Comparison of ENCODE assay signal across 28 mouse cellular contexts in the genomic region with DNA sequence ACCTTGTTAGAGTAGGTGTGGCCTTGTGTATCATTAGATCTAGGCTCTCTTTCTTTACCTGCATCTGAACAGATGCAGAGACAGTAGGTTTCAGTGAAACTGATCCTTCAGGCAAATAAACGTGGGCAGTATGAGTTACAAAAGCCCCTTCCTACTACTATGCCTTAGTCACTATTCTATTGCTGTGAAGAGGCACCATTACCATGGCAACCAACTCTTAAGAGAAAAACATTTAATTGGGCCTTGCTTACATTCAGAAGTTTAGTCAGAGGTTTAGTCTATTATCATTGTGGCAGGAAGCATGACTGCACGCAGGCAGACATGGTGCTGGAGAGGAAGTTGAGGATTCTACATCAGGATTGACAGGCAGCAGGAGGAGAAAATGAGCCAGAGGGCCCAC.
A peak's percentile ranks its signal among the peaks of the same experiment; 100 is the strongest.
DNase-seq lines count a peak whose midpoint lies in the region; ATAC-seq lines count a peak whose summit lies in the region.
"Had no signal": no experiment of that assay in that cellular context is flagged by ENCODE, and none has a peak within 500 bp of the region (broad histone marks: within the 10 kb centered on the region; RNA-seq: fewer than 3 reads in every experiment).

No protein-coding gene starts in this region.

- no peaks in the 10 kb centered on the region for H3K27me3 ChIP-seq in forebrain, embryonic 16.5 days (replicated peaks; ENCODE audit: control insufficient read depth, insufficient read depth, low read length)
- H3K27me3 ChIP-seq in forebrain, embryonic 10.5 days (ENCODE audit: poor library complexity, severe bottlenecking) = no peaks in the 10 kb centered on the region
- H3K27me3 ChIP-seq: CH12.LX; embryonic facial prominence, embryonic 13.5 days; embryonic facial prominence, embryonic 15.5 days; Patski had no signal

- ATAC-seq in forebrain, embryonic 16.5 days = peak; percentile 29; the same call in 1 of the 2 replicates
- 0 out of 2 replicates have a peak, but pooled peaks have one; percentile 27 for ATAC-seq in frontal cortex, adult (ENCODE audit: low TSS enrichment)
- ATAC-seq: activated CD4-positive, CD25-positive, alpha-beta regulatory T cell, adult 4 months; CD4-positive, CD25-positive, alpha-beta regulatory T cell, adult 4 months; forebrain, embryonic 14.5 days; Patski had no signal

- WGBS in forebrain, embryonic 16.5 days = 31% methylated on average over 2 of the region's 2 CpGs
- 83% methylated on average over 2 of the region's 2 CpGs for WGBS in forebrain, embryonic 10.5 days

- no peak for DNase-seq in forebrain, embryonic 10.5 days (ENCODE audit: extremely low spot score, low spot score)
- no peak for DNase-seq in frontal cortex, postnatal 36 days (ENCODE audit: low spot score in 2 of 2)
- peak; percentile 18 for DNase-seq in R1 (ENCODE audit: low read depth, low spot score)
- peak; percentile 74 for DNase-seq in brain, adult 2 months (ENCODE audit: low read depth, low spot score)
- DNase-seq in retina, postnatal 1 day = no peak
- no peak for DNase-seq in gastrocnemius, postnatal 4 days (ENCODE audit: low spot score in 2 of 2)
- DNase-seq: adrenal gland, adult 8-10 months; adrenal gland, postnatal 14 days; adrenal gland, postnatal 36 days; B cell, adult 2 months; cerebellum, adult 11 months; cerebellum, adult 18-20 months; cerebellum, adult 8-10 months; cerebellum, adult 9-11 months; cerebellum, postnatal 14 days; cerebellum, postnatal 36 days; embryo, embryonic 11 days had no signal

- H3K4me3 ChIP-seq in forebrain, embryonic 16.5 days (replicated peaks; ENCODE audit: low read length) = no peak overlapping the region
- H3K4me3 ChIP-seq in forebrain, embryonic 10.5 days = no peak overlapping the region
- H3K4me3 ChIP-seq: embryonic facial prominence, embryonic 13.5 days; embryonic facial prominence, embryonic 15.5 days; erythroblast, embryonic 14.5 days had no signal

- H3K9ac ChIP-seq in forebrain, embryonic 16.5 days (replicated peaks; ENCODE audit: low read depth, low read length) = no peak overlapping the region
- H3K9ac ChIP-seq: embryonic facial prominence, embryonic 13.5 days; embryonic facial prominence, embryonic 15.5 days had no signal

- H3K4me1 ChIP-seq in forebrain, embryonic 16.5 days (replicated peaks; ENCODE audit: control insufficient read depth, insufficient read depth, low read length) = peaks cover 6% of the 10 kb centered on the region
- peaks cover 8% of the 10 kb centered on the region for H3K4me1 ChIP-seq in forebrain, embryonic 10.5 days
- H3K4me1 ChIP-seq: embryonic facial prominence, embryonic 13.5 days; embryonic facial prominence, embryonic 15.5 days had no signal

- H3K27ac ChIP-seq in forebrain, embryonic 16.5 days (ENCODE audit: low read length) = no peak overlapping the region
- no peak overlapping the region for H3K27ac ChIP-seq in forebrain, embryonic 10.5 days
- H3K27ac ChIP-seq: embryonic facial prominence, embryonic 13.5 days; embryonic facial prominence, embryonic 15.5 days had no signal

- H3K36me3 ChIP-seq in forebrain, embryonic 16.5 days (ENCODE audit: control insufficient read depth, insufficient read depth) = no peaks in the 10 kb centered on the region
- no peaks in the 10 kb centered on the region for H3K36me3 ChIP-seq in forebrain, embryonic 10.5 days (replicated peaks)
- H3K36me3 ChIP-seq: embryonic facial prominence, embryonic 13.5 days; embryonic facial prominence, embryonic 15.5 days; G1E had no signal

- no peaks in the 10 kb centered on the region for H3K9me3 ChIP-seq in forebrain, embryonic 16.5 days (ENCODE audit: control insufficient read depth, low read length)
- H3K9me3 ChIP-seq in forebrain, embryonic 10.5 days = 0 out of 2 replicates have a peak, but pooled peaks cover 6% of the 10 kb centered on the region
- H3K9me3 ChIP-seq: embryonic facial prominence, embryonic 13.5 days; embryonic facial prominence, embryonic 15.5 days had no signal

- H3K4me2 ChIP-seq in forebrain, embryonic 16.5 days (ENCODE audit: low read length) = no peak overlapping the region
- H3K4me2 ChIP-seq: embryonic facial prominence, embryonic 13.5 days; embryonic facial prominence, embryonic 15.5 days had no signal

Comparison
In these comparisons a context has a peak if more than half of its experiments do, and no peak if none do; other contexts are left out.
1. DNase-seq: peak in R1 (single experiment) and brain, adult 2 months (single experiment); none in forebrain, embryonic 10.5 days (single experiment), frontal cortex, postnatal 36 days (0 of 2), retina, postnatal 1 day (single experiment) and gastrocnemius, postnatal 4 days (0 of 2).